Mouse (Mus musculus) E14TG2a.4 (cell line): ENCODE results near the gene Hoxc13.
A peak's percentile ranks its signal among the peaks of the same experiment; 100 is the strongest.

Source experiments
- H3K27me3 ChIP-seq: 2 replicates; pipeline ENCODE4 v1.6.1; 2014; ENCODE audit warnings: low read length, control low read depth; ENCODE audit not compliant: insufficient read depth
- H3K36me3 ChIP-seq: 2 replicates; pipeline ENCODE4 v1.6.1; 2014; ENCODE audit warnings: low read length, control low read depth; ENCODE audit not compliant: insufficient read depth
- H3K4me1 ChIP-seq: replicated peaks from 2 replicates; pipeline ENCODE4 v1.6.1; 2014; ENCODE audit warnings: low read depth, low read length, control low read depth
- H3K4me3 ChIP-seq: replicated peaks from 2 replicates; pipeline ENCODE4 v1.5.1; 2014; ENCODE audit warnings: mild to moderate bottlenecking, low read length
- H3K9me3 ChIP-seq: 2 replicates; pipeline ENCODE4 v1.6.1; 2014; ENCODE audit warnings: low read length, control low read depth
- CTCF ChIP-seq: conservative IDR thresholded peaks from 2 replicates; pipeline ENCODE4 v1.5.1; 2014; ENCODE audit warnings: low read length
- NANOG ChIP-seq: IDR thresholded peaks from 2 replicates; pipeline ENCODE4 v1.6.1; 2014; ENCODE audit warnings: borderline replicate concordance, low read length, mixed read lengths
- POU5F1 ChIP-seq: IDR thresholded peaks from 2 replicates; pipeline ENCODE4 v1.6.1; 2014; ENCODE audit warnings: low read length, borderline replicate concordance

Hoxc13 gene

GRCm38 (mm10) chr15:102921053-102922011 is at the start of gene Hoxc13:
Gene Hoxc13 (plus strand): TSS chr15:102921103.
- Histone ChIP-seq H3K27me3 (peaks cover 88% of the 10 kb centered on the region), H3K4me1 (peaks cover 29% of the 10 kb centered on the region), H3K36me3 (no peaks in the 10 kb centered on the region), H3K9me3 (no peaks in the 10 kb centered on the region), H3K4me3 (peak within 1 kb of the TSS; percentile 84)
- TF ChIP-seq CTCF (no peak), POU5F1 (no peak), NANOG (no peak)

DNA sequence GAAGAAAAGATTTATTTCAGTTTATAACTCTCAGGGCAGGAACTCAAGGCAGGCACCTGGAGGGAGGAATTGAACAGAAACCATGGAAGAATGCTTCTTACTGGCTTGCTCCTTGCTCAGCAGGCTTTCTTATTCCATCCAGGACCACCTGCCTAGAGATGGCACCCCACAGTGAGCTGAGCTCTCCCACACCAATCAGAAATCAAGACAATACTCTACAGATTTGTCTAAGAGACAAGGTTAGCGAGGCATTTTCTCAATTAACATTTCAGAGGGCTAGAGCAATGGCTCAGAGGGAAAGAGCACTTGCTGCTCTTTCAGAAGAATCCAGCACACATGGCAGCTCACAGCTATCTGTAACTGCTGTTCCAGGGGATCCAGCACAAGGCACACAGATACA is 35.1 kb upstream of the Hoxc13 start:
- Histone ChIP-seq H3K4me1 (peaks cover 21% of the 10 kb centered on the region), H3K9me3 (no peaks in the 10 kb centered on the region), H3K27me3 (peaks cover 31% of the 10 kb centered on the region), H3K36me3 (no peaks in the 10 kb centered on the region), H3K4me3 (no peak overlapping the region)
- TF ChIP-seq POU5F1: no peak
- TF ChIP-seq NANOG: peak; percentile 54; the same call in 1 of the 2 replicates

DNA sequence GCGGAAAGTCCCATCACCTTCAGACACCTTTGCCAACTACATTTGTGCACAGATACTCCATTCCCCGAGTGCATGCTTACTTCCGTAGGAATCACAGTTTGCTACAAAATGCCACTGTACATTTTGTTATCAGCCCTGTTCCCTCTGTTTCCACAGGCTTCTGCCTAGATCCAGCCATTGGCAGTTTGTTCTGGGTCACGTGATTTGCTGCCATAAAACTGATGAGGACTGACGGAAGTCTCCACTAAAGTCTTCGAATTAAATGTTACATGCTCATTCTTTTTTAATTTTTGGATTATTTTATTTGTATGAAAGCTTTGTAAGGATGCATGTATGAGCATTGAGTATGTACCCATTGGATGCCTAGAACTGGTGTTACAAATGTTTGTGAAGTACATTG is 25.8 kb upstream of the Hoxc13 start:
- H3K9me3 ChIP-seq: no peaks in the 10 kb centered on the region
- H3K4me1 ChIP-seq: no peaks in the 10 kb centered on the region
- H3K27me3 ChIP-seq: peaks cover 16% of the 10 kb centered on the region
- H3K36me3 ChIP-seq: no peaks in the 10 kb centered on the region
- no peak overlapping the region for H3K4me3 ChIP-seq
- no peak for TF ChIP-seq CTCF
- TF ChIP-seq NANOG: no peak
- no peak for TF ChIP-seq POU5F1

DNA sequence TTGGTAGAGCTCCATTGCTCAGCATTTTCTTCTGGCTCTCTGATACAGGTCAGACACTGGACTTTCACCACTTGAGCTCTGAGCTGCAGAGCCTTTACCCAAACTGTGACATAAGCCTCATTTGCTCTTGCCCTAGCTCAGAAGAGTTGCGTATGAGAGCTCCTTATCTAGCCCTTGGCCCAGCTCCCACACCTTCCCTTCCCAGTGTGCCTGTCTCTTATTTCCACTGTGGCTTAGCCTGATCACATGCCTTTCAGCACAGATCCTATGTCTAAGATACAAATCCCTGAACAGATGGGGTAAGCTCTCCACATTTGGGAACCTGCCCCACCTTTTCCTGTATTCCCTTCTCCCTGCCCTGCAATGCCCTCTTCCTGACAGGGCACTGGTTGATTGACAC is 16.0 kb upstream of the Hoxc13 start:
- no peaks in the 10 kb centered on the region for H3K9me3 ChIP-seq
- H3K4me1 ChIP-seq: peaks cover 1% of the 10 kb centered on the region
- no peak for TF ChIP-seq POU5F1
- TF ChIP-seq CTCF: no peak
- TF ChIP-seq NANOG: no peak
- no peak overlapping the region for H3K4me3 ChIP-seq
- H3K36me3 ChIP-seq: no peaks in the 10 kb centered on the region
- peaks cover 62% of the 10 kb centered on the region for H3K27me3 ChIP-seq

- no peaks in the 10 kb centered on the region for H3K9me3 ChIP-seq
- H3K4me3 ChIP-seq: no peak overlapping the region
- no peaks in the 10 kb centered on the region for H3K36me3 ChIP-seq
- peaks cover 18% of the 10 kb centered on the region for H3K4me1 ChIP-seq
- TF ChIP-seq POU5F1 (no peak), CTCF (no peak), NANOG (no peak)
- peaks cover 85% of the 10 kb centered on the region for H3K27me3 ChIP-seq
Observed at GRCm38 (mm10) chr15:102909536-102909935, 11.4 kb upstream of the Hoxc13 start.

- H3K27me3 ChIP-seq: peaks cover 85% of the 10 kb centered on the region
- no peak for TF ChIP-seq POU5F1
- TF ChIP-seq CTCF: no peak
- TF ChIP-seq NANOG: no peak
Observed at GRCm38 (mm10) chr15:102910038-102910437, 10.9 kb upstream of the Hoxc13 start.

DNA sequence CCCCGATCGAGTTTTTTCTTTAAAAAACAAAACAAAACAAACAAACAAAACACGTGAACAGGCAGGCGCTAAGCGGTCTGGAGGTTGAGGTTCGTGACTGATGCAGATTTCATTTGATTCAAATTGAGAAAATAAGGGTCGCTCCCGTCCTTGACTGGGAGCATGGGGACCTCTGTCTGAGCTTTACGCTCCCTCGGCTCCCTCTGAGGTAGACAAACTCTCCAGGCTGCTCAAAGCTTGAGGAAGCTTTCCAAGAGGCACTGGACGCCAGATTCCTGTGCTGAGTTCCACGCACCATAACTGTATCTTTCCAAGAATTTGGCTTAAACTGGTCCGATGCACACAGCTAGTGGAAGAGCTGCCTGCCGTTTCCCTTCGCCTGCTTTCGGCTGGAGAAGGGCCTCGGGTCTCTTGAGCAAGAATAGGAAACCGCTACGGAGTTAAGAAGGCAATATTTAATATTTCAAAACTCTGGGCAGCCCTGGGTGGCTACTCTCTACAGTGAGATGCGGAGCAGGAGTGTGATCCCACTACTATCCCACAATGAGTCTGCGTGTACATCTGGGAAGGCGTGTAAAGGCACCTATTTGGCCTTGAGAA is 10.3 kb upstream of the Hoxc13 start:
- Histone ChIP-seq H3K27me3 (peaks cover 83% of the 10 kb centered on the region), H3K36me3 (no peaks in the 10 kb centered on the region), H3K9me3 (no peaks in the 10 kb centered on the region), H3K4me3 (peak overlapping the region; percentile 67), H3K4me1 (peaks cover 18% of the 10 kb centered on the region)
- TF ChIP-seq POU5F1 (no peak), CTCF (no peak)

More at GRCm38 (mm10) chr15:102910038-102910437, 10.9 kb upstream of the Hoxc13 start:
- Histone ChIP-seq H3K4me3 (peak overlapping the region; percentile 67), H3K4me1 (peaks cover 18% of the 10 kb centered on the region), H3K9me3 (no peaks in the 10 kb centered on the region), H3K36me3 (no peaks in the 10 kb centered on the region)

DNA sequence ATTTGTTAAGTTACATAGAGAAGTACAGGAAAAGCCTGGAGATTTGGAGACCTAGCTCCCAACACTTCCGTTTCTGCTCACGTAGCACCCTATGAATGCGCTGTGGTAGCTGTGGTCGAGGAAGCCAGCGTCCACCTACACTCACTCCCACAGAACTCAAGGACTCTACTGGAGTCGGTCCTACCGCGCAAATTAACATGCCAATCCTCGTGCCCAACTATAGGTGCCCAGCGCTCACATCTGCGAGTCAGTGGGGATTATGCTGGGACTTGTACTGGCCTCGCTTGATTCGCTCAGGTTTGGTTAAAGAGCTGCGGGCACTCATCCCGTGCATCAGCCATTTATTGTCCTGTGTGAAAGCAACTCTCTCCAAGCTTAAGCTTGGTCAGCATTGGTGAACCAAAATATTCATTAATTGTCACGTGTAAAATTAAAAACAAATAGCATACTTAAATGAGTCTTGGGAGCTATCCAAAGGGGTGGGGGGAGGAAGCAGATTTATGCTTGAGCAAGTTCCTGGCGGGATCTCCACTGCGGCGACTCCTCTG is 7.8 kb upstream of the Hoxc13 start:
- Histone ChIP-seq H3K9me3 (no peaks in the 10 kb centered on the region), H3K4me1 (peaks cover 18% of the 10 kb centered on the region), H3K4me3 (peak overlapping the region; percentile 13; the same call in 1 of the 2 replicates), H3K36me3 (no peaks in the 10 kb centered on the region), H3K27me3 (peaks cover 87% of the 10 kb centered on the region)
- TF ChIP-seq NANOG (no peak), POU5F1 (no peak), CTCF (no peak)
